Comparison of ENCODE assay signal across 15 mouse cellular contexts in the genomic region with DNA sequence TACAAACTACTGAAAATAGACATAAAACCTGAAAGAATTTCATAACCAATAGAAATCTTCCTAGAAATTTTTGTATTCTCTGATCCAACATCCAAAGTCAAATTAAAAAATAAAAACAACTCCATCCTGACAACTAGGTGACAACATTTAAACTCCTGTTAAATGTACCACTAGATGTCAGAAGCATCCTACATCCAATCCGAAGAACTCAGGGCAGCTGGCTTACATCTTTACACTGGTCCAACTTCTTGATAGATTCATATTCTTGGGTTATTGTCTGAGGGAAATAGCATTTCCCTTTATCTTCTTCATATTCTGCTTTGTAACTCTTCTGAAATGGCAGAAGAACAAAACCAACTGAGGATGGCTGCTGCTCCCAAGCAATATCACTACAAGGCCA.
DNase-seq lines count a peak whose midpoint lies in the region; ATAC-seq and TF ChIP-seq lines count a peak whose summit lies in the region.
"Had no signal": no experiment of that assay in that cellular context is flagged by ENCODE, and none has a peak within 500 bp of the region (broad histone marks: within the 10 kb centered on the region; RNA-seq: fewer than 3 reads in every experiment).

No protein-coding gene starts in this region.

- peak; percentile 2 for DNase-seq in kidney, adult 2 months
- DNase-seq in kidney, postnatal 25 days, result no peak
- peak; percentile 43 for DNase-seq in lung, postnatal 0 days (ENCODE audit: low spot score)
- no peak for DNase-seq in lung, adult 18-20 months
- no peak for DNase-seq in stomach, postnatal 0 days (ENCODE audit: low spot score)
- no peak for DNase-seq in gastrocnemius, postnatal 25 days
- no peak for DNase-seq in testis, postnatal 10 days (ENCODE audit: low spot score)
- DNase-seq: adrenal gland, postnatal 10 days; cerebellum, adult 11 months; embryo, embryonic 11 days; liver, embryonic 13.5 days; thymus, postnatal 25 days had no signal

- 68% methylated on average over 1 of the region's 1 CpGs for WGBS in kidney, adult 2 months
- 73% methylated on average over 1 of the region's 1 CpGs for WGBS in lung, postnatal 0 days
- 51% methylated on average over 1 of the region's 1 CpGs for WGBS in stomach, postnatal 0 days

- no peak overlapping the region for H3K4me3 ChIP-seq in kidney, adult 2 months (ENCODE audit: insufficient read depth, low read depth, low read length)
- no peak overlapping the region for H3K4me3 ChIP-seq in lung, postnatal 0 days (ENCODE audit: low read depth, low read length)
- no peak overlapping the region for H3K4me3 ChIP-seq in stomach, postnatal 0 days (ENCODE audit: low read depth, low read length)
- H3K4me3 ChIP-seq: erythroblast, embryonic 14.5 days; liver, embryonic 13.5 days; neural tube, embryonic 12.5 days had no signal

- no peak overlapping the region for H3K9ac ChIP-seq in lung, postnatal 0 days (replicated peaks; ENCODE audit: low read depth)
- no peak overlapping the region for H3K9ac ChIP-seq in stomach, postnatal 0 days (ENCODE audit: low read length)
- H3K9ac ChIP-seq: liver, embryonic 13.5 days; neural tube, embryonic 12.5 days had no signal

- TF ChIP-seq POLR2A in kidney, adult 2 months (IDR thresholded peaks at IDR 0.05; ENCODE audit: low read depth, low read length), result no peak

- TF ChIP-seq CTCF in kidney, adult 2 months (conservative IDR thresholded peaks at IDR 0.05; ENCODE audit: insufficient read depth, insufficient read length, low read depth, low read length), result no peak
- peak; percentile 66 for TF ChIP-seq CTCF in lung, postnatal 0 days (IDR thresholded peaks at IDR 0.05)
- peak; percentile 74 for TF ChIP-seq CTCF in stomach, postnatal 0 days (IDR thresholded peaks at IDR 0.05; ENCODE audit: low read depth)

- no peak for ATAC-seq in lung, postnatal 0 days
- ATAC-seq in activated CD4-positive, CD25-positive, alpha-beta regulatory T cell, adult 4 months, result peak; percentile 69
- ATAC-seq in stomach, postnatal 0 days (ENCODE audit: low FRiP score, low TSS enrichment), result no peak

- no peak for TF ChIP-seq EP300 in lung, postnatal 0 days (IDR thresholded peaks at IDR 0.05)
- no peak for TF ChIP-seq EP300 in stomach, postnatal 0 days (optimal IDR thresholded peaks at IDR 0.05)

- no peak overlapping the region for H3K27ac ChIP-seq in kidney, adult 2 months (ENCODE audit: insufficient read depth, low read depth, low read length)
- no peak overlapping the region for H3K27ac ChIP-seq in lung, postnatal 0 days (ENCODE audit: low read length)
- H3K27ac ChIP-seq in stomach, postnatal 0 days (replicated peaks), result no peak overlapping the region
- H3K27ac ChIP-seq: liver, embryonic 13.5 days; neural tube, embryonic 12.5 days had no signal

- no peaks in the 10 kb centered on the region for H3K4me1 ChIP-seq in kidney, adult 2 months (ENCODE audit: control insufficient read depth, insufficient read depth, low read length)
- H3K4me1 ChIP-seq in lung, postnatal 0 days (ENCODE audit: insufficient read depth, low read depth, low read length), result no peaks in the 10 kb centered on the region
- no peaks in the 10 kb centered on the region for H3K4me1 ChIP-seq in stomach, postnatal 0 days (replicated peaks; ENCODE audit: control insufficient read depth, insufficient read depth)
- H3K4me1 ChIP-seq: liver, embryonic 13.5 days; neural tube, embryonic 12.5 days had no signal

- H3K9me3 ChIP-seq in lung, postnatal 0 days (ENCODE audit: low read length), result no peaks in the 10 kb centered on the region
- no peaks in the 10 kb centered on the region for H3K9me3 ChIP-seq in stomach, postnatal 0 days (ENCODE audit: control insufficient read depth, low read length)
- H3K9me3 ChIP-seq: liver, embryonic 13.5 days; neural tube, embryonic 12.5 days had no signal

- no peak overlapping the region for H3K4me2 ChIP-seq in lung, postnatal 0 days (replicated peaks; ENCODE audit: low read depth, low read length)
- H3K4me2 ChIP-seq in stomach, postnatal 0 days (replicated peaks; ENCODE audit: low read depth), result no peak overlapping the region
- H3K4me2 ChIP-seq: liver, embryonic 13.5 days; neural tube, embryonic 12.5 days had no signal

- H3K27me3 ChIP-seq in kidney, adult 2 months (replicated peaks; ENCODE audit: control insufficient read depth, insufficient read depth, low read length), result no peaks in the 10 kb centered on the region
- H3K27me3 ChIP-seq in lung, postnatal 0 days (replicated peaks; ENCODE audit: insufficient read depth, low read length), result no peaks in the 10 kb centered on the region
- no peaks in the 10 kb centered on the region for H3K27me3 ChIP-seq in stomach, postnatal 0 days (ENCODE audit: control insufficient read depth, insufficient read depth, low read length)
- H3K27me3 ChIP-seq: liver, embryonic 13.5 days; neural tube, embryonic 12.5 days had no signal

- H3K36me3 ChIP-seq in kidney, adult 2 months (ENCODE audit: control insufficient read depth, insufficient read depth, low read length), result no peaks in the 10 kb centered on the region
- H3K36me3 ChIP-seq in lung, postnatal 0 days (ENCODE audit: insufficient read depth, low read length), result no peaks in the 10 kb centered on the region
- H3K36me3 ChIP-seq in stomach, postnatal 0 days (ENCODE audit: control insufficient read depth, insufficient read depth, low read length), result no peaks in the 10 kb centered on the region
- H3K36me3 ChIP-seq: liver, embryonic 13.5 days; neural tube, embryonic 12.5 days had no signal

Comparison
In these comparisons a context has a peak if more than half of its experiments do, and no peak if none do; other contexts are left out.
1. DNase-seq: peak in kidney, adult 2 months (single experiment) and lung, postnatal 0 days (single experiment); none in kidney, postnatal 25 days (0 of 2), lung, adult 18-20 months (0 of 2), stomach, postnatal 0 days (single experiment), gastrocnemius, postnatal 25 days (single experiment) and testis, postnatal 10 days (single experiment).